Mouse (Mus musculus) spleen, adult 2 months (tissue): ENCODE measurements around the gene Chpf. TPM values are rescaled to one million over a fixed set of nuclear protein-coding genes. Genes with fewer than 3 reads are reported as not detected.

ENCODE experiments used
- DNase-seq, 2 experiments: peaks; one replicate each; pipeline versions ENCODE4 v3.0.0 to v3.0.0-alpha.2; 2012 to 2021; ENCODE audit warnings: low spot score in 2 of 2, low read depth in 1 of 2
- H3K27ac ChIP-seq: fragments of 200-500 bp; 2 replicates; pipeline ENCODE4 v1.5.1; 2012; ENCODE audit warnings: low read length, inconsistent platforms; ENCODE audit not compliant: insufficient read depth
- H3K27me3 ChIP-seq: fragments of 200-500 bp; 2 replicates; pipeline ENCODE4 v1.6.1; 2012; ENCODE audit warnings: mild to moderate bottlenecking, moderate library complexity, low read length, inconsistent platforms; ENCODE audit not compliant: control insufficient read depth, insufficient read depth
- H3K36me3 ChIP-seq: fragments of 200-500 bp; 2 replicates; pipeline ENCODE4 v1.6.1; 2012; ENCODE audit warnings: mild to moderate bottlenecking, low read length, inconsistent platforms; ENCODE audit not compliant: control insufficient read depth, insufficient read depth
- H3K4me1 ChIP-seq: fragments of 200-500 bp; 2 replicates; pipeline ENCODE4 v1.6.1; 2011; ENCODE audit warnings: inconsistent platforms; ENCODE audit not compliant: control insufficient read depth, insufficient read depth, insufficient read length
- H3K4me3 ChIP-seq: fragments of 200-500 bp; 2 replicates; pipeline ENCODE4 v1.5.1; 2011; ENCODE audit warnings: mild to moderate bottlenecking, inconsistent platforms; ENCODE audit not compliant: insufficient read depth, insufficient read length; ENCODE audit errors: extremely low read depth
- CTCF ChIP-seq: fragments of 200-500 bp; IDR thresholded peaks from 2 replicates; pipeline ENCODE4 v1.5.1; 2011; ENCODE audit warnings: mild to moderate bottlenecking, inconsistent platforms; ENCODE audit not compliant: insufficient read depth, insufficient read length, insufficient replicate concordance; ENCODE audit errors: extremely low read depth
- POLR2A ChIP-seq: fragments of 200-500 bp; IDR thresholded peaks from 2 replicates; pipeline ENCODE4 v1.6.1; 2011; ENCODE audit warnings: low read depth, low read length, inconsistent platforms
- WGBS: fragments of 180-500 bp; shearing (Covaris S2); methylation state at CpG from one replicate; pipeline ENCODE4 v1.1.7; 2018; 5-methylcytosine and 5-hydroxymethylcytosine counted together
- polyA plus RNA-seq: library from polyadenylated mRNA; depleted of rRNA; stranded (reverse); fragments of >200 nt; gene quantifications from 2 replicates; pipeline ENCODE4 v1.2.3, GENCODE M21; 2012

The Chpf gene
- polyA plus RNA-seq, 1 experiment, result 30.4 TPM

DNA sequence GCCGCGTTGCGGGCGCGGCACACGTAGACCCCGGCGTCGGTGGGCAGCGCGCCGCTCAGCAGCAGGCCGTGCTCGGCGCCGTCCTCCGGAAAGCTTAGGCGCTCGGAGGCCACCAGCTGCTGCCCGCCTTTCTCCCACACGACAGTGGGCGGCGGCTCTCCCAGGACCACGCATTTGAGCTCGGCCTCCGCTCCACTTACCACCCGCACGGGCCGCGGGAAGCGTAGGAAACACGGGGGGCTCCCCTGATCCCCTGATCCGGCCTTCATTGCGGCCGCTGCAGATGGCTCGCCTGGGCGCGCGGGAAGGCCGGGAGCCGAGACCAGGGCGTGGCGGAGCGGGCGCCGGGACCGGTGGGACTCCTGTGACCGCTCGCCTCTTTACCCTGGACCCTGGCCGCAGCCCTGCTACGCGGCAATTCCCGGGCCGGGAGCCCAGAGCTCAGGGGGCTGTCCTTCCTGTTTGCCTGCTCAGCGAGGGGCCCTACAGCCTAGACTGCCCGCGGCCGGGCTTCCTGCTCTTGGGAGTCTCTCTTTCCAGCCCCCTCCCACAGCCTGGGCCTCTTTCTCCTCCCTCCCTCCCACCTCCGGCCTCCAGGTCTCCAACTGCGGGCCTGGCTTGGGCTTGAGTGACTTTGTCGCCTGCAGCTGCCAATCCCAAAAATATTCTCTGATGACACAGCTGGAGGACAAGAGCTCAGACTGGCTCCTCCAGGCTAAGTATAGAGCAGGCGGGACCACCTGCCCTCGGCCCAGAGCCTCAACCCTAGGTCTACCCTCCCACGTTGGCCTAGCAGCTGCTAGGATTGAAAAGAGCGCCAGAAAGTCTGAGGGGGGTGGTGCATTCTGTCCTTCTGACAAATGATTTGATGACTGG is 27.1 kb upstream of the Chpf start, which contains the start of gene Obsl1:
Gene Obsl1 (minus strand): TSS at position 497 of the 876 bp plus-strand sequence.
- Histone ChIP-seq H3K4me3 (peak within 1 kb of the TSS; percentile 16), H3K4me1 (no peaks in the 10 kb centered on the region; the same call in 1 of the 2 replicates), H3K27ac (no peak within 1 kb of the TSS), H3K36me3 (no peaks in the 10 kb centered on the region), H3K27me3 (peaks cover 13% of the 10 kb centered on the region)
- TF ChIP-seq POLR2A (no peak), CTCF (no peak)
- no peak for DNase-seq
- WGBS, result 4% methylated on average over 64 of the region's 65 CpGs

DNA sequence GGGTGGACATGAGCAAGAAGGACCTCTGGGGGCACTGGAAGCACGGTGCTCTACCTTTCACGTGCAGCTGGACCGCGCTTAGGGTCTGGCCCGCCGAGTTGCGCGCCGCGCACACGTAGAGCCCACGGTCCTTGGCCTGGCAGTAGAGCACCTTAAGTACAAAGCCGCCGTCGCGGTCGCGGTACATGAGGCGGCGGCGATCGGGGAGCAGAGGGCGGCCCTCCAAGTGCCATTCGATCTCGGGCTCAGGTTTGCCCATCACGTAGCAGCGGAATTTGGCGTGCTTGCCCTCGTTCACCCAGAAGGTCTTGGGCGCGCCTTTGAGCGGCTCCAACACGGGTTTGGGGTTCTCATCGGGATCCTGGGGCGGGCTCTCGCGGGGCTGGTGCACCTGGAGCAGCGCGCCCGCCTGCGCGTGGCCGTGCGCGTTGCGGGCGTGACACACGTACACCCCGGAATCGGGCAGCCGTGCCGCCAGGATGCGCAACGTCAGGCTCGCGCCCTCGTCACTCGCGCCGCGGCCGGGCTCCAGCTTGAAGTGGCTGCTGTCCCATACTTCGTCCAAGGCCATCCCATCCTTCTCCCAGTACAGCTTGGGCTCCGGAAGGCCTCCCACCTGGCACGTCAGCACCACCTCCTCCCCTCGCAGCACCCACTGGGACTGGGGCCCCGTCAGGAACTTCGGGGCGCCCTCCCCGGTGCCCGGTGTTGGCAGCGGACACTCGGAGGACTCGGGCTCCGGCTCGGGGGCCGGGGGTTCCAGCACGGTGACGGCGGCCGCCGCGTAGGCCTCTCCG is 26.2 kb upstream of the Chpf start:
- no peak overlapping the region for H3K27ac ChIP-seq
- peak overlapping the region; percentile 16 for H3K4me3 ChIP-seq
- no peaks in the 10 kb centered on the region for H3K36me3 ChIP-seq
- DNase-seq, result no peak
- peaks cover 13% of the 10 kb centered on the region for H3K27me3 ChIP-seq
- 3% methylated on average over 84 of the region's 84 CpGs for WGBS
- TF ChIP-seq CTCF (no peak), POLR2A (no peak)
- no peaks in the 10 kb centered on the region; the same call in 1 of the 2 replicates for H3K4me1 ChIP-seq

DNA sequence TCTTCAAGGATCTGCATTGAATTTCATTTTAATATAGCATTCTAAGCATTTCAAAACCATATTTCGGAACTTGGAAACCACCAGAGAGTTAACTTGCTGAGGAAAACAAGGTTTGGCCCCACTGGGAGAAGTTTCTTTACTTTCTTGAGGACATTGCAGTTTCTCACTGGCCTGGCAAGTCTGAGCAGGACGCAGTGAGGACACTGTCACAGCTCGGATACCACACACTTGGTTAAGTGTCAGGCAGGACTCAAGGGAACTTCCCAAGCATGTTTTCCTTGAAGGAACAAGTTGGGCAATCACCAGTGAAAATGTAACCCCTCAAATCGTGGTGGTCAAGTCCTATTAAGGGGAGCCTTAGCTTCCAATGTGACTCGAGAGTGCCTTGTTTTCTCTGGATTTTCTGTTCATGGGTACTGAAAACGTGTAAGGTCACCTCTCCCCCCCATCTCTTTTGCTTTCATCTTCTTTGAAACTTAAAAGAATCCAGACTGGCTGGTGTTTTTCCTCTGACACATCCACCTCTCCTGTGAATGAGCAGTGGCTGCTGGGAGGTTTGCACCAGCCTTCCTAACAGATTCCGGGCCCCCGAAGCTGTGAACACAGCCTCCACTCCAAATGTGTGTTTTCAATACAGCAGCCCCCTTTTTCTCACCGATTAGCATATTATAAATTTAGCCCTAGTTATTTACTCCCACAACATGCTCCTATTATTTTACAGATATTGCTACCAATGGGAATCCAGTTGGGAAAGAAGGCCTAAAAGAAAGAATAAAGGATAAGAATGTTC is 25.3 kb upstream of the Chpf start:
- TF ChIP-seq CTCF (no peak), POLR2A (no peak)
- no peak overlapping the region for H3K4me3 ChIP-seq
- no peaks in the 10 kb centered on the region for H3K36me3 ChIP-seq
- no peak for DNase-seq
- 80% methylated on average over 9 of the region's 9 CpGs for WGBS
- no peaks in the 10 kb centered on the region; the same call in 1 of the 2 replicates for H3K4me1 ChIP-seq
- H3K27me3 ChIP-seq, result peaks cover 13% of the 10 kb centered on the region
- H3K27ac ChIP-seq, result no peak overlapping the region

DNA sequence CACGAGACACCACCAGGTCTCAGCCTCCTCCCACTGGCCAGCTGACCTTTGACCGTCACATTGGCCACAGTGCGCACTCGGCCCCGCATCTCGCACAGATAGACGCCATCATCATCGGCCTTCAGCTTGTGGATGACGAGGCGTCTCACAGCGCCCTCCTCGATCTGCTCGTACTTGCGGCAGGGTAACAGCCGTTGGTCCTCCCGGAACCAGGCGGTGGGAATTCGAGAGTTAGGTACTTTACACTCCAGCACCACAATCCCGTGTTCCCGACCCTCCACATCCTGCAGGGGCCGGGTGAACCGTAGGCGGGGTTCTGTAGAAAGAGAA is 24.5 kb upstream of the Chpf start:
- no peaks in the 10 kb centered on the region for H3K36me3 ChIP-seq
- H3K4me1 ChIP-seq, result no peaks in the 10 kb centered on the region; the same call in 1 of the 2 replicates
- 92% methylated on average over 23 of the region's 23 CpGs for WGBS
- TF ChIP-seq POLR2A (no peak), CTCF (no peak)
- H3K27me3 ChIP-seq, result peaks cover 13% of the 10 kb centered on the region
- no peak overlapping the region for H3K4me3 ChIP-seq
- DNase-seq, result no peak
- no peak overlapping the region for H3K27ac ChIP-seq

DNA sequence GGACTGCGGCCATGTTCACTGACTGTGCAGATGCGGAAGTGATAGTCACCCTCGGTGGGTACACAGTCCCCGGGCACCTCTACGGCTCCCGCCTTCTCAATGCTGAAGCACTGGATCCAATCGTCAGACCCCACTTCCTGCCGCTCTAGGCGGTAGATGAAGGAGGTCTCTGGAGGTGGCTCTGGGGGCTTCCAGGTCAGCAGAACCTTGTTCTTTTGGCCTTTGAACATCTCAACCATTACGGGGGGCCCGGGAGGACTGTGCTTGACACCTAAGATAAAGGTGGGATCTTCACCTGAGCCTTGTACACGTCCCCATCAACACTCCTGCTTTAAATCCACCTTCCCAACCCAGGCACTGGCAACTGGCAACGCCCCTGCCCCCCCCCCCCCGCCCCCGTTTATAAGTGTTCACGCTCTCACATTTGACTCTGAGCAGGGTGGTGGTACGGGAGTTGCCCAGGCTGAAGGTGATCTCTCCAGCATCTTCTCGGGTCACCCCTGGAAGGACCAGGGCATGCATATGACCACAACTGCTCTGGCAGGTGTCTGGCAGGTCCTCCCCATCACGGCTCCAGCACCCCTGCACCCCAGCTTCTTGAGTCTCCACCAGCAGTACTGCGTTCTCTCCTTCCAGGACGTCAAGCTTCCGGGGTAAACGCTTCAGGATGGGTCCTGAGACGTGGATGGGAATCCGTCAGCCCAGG is 24.0 kb upstream of the Chpf start:
- no peak overlapping the region for H3K4me3 ChIP-seq
- 94% methylated on average over 24 of the region's 25 CpGs for WGBS
- TF ChIP-seq CTCF, result no peak
- TF ChIP-seq POLR2A, result no peak
- H3K27ac ChIP-seq, result no peak overlapping the region
- no peaks in the 10 kb centered on the region; the same call in 1 of the 2 replicates for H3K4me1 ChIP-seq
- H3K27me3 ChIP-seq, result peaks cover 13% of the 10 kb centered on the region
- H3K36me3 ChIP-seq, result no peaks in the 10 kb centered on the region
- no peak for DNase-seq

DNA sequence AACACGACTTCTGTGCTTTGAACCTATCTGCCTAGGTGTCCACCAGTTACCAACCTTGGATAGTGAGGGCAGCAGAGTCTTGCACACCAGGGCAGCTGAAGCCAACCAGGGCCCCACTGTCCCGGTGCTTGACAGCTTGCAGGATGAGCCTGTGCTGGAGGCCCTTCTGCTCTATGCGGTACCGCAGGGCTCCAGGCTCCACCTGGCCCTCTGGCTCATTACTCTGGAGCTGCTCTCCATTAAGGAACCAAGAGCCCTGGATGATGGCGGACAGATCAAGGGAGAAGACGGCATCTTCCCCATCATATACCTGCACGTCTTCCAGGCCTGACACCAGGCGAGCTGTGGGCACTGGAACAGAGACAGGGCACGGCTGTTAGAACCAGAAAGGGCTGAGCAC is 22.8 kb upstream of the Chpf start:
- Histone ChIP-seq H3K27me3 (peaks cover 13% of the 10 kb centered on the region), H3K27ac (no peak overlapping the region), H3K4me3 (no peak overlapping the region), H3K4me1 (no peaks in the 10 kb centered on the region; the same call in 1 of the 2 replicates), H3K36me3 (no peaks in the 10 kb centered on the region)
- no peak for TF ChIP-seq CTCF
- TF ChIP-seq POLR2A, result no peak
- DNase-seq, result no peak
- WGBS, result 93% methylated on average over 9 of the region's 9 CpGs
